Mouse (Mus musculus) cerebral cortex, adult 2 months (tissue): Measurements from ENCODE around the gene Lrrc23.

ENCODE experiments used
- WGBS: fragments of 180-500 bp; shearing (Covaris S2); methylation state at CpG from one replicate; pipeline ENCODE4 v1.1.7; 2018; 5-methylcytosine and 5-hydroxymethylcytosine counted together

Lrrc23 gene

DNA sequence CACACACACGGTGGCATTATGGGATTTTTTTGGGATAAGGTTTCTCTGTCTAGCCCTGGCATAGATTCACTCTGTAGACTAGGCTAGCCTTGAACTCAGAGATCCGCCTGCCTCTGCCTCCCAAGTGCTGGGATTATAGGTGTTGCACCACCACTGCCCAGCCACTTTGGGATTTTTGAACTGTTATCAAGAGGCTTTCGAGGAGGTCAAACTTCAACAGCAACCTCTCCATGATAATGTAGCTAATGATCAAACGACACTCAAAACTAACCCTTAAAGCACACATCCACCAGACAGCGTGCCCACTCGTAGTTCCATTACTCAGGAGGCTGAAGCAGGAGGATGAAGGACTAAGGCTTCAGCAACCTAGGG lies 28.4 kb upstream of the Lrrc23 start:
- 76% methylated on average over 6 of the region's 6 CpGs for WGBS

DNA sequence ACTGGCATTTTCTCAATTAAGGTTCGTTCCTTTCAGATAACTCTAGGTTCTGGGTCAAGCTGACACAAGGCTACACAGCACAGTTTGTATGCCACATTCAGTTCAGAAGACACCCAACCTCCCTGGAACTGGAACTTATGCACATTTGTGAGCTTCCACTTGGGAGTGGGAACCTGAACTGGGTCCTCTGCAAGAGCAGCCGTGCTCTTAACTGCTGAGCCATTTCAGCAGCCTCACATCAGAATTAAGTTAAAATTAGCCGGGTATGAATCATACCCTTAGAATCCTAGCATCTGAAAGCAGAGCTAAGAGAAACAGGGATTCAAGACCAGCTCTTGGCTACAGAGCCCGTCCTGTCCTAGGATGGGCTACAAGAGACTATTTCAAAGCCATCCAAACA lies 27.8 kb upstream of the Lrrc23 start:
- WGBS, result 36% methylated on average over 4 of the region's 4 CpGs

DNA sequence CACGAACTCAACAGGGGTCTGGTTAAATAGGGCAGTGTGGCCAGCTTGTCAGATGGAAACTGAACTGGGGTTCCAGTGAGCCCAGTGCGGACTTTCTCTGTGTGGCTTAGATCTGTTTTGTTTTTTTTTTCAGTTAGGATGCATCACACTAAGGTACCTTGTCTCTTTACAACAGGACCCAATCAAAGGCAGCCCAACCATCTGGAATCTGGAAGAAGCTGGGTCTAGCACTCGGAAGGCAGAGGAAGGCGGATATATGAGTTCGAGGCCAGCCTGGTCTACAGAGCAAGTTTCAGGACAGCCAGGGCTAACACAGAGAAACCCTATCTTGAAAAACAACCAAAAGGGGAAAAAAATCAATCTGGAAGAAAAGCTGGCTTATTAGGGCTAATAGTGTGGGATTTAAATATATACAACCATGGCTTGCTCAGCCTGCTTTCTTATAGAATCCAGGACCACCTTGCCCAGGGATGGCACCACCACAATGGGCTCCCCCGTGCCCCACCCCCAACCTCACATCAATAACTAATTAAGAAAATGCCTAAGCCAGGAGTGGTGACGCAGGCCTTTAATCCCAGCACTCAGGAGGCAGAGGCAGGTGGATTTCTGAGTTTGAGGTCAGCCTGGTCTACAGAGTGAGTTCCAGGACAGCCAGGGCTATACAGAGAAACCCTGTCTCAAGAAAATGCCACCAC lies 27.1 kb upstream of the Lrrc23 start:
- WGBS, result 63% methylated on average over 7 of the region's 7 CpGs

DNA sequence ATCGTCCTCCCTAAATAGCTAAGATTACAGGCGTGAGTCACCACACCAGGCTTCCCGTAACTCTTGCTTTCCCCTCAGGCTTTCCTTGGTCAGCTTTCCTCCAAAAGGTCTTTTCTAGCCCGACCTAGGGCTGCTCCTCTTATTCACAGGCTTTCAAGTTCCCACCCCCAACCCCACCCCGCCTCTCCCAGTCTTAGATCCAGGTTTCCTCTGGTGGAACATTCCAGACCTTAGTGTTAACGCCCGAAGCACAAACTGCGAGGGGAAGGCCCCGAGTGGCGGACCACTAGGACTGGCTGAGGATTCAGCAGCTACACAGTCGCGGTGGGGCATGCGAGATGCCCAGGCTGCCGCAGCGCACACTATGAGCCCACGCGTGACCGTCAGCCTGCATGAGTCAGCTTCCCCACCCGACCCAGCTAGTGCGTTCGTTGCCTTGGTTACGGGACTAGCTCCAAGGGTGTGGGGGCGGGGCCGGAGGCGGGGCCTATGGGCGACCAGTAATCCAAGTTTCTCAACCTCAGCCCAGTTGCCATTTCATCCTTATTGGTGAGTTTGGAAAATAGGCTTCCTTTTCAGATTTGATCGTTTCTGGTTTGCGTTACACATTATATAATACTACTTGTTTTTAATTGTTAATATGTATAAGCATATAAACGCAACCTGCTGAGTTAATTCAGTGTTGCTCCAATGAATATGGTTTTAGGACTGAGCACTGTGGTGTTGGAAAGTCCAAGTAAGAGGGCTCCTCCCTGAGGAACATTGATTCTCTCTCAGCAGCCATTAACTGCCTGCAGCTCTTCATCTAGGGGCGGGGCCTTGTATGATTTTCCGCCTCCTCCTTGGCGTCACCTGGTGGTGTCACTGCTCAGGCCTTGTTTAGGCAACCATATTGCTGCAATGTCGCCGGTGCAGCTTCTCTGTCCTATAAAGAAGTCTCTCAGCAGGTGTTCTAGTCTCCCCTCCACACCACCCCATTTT lies 26.1 kb upstream of the Lrrc23 start:
- 2% methylated on average over 34 of the region's 34 CpGs for WGBS

DNA sequence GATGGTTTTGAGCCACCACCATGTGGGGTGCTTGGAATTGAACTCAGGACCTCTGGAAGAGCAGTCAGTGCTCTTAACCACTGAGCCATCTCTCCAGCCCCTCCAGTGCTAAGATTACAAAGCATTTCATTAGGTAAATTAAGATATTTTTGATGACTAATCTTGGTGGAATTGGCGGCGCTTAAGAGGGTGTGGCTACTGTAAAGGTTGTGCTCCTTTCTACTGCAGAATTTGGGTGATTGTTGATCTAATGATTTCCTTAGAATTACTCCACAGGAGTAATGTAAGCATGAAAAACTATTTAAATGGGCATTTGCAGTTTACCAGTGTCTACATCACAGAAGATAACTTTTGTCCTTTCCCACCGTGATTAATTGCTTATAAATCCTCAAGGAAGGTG lies 24.8 kb upstream of the Lrrc23 start:
- 81% methylated on average over 3 of the region's 3 CpGs for WGBS

DNA sequence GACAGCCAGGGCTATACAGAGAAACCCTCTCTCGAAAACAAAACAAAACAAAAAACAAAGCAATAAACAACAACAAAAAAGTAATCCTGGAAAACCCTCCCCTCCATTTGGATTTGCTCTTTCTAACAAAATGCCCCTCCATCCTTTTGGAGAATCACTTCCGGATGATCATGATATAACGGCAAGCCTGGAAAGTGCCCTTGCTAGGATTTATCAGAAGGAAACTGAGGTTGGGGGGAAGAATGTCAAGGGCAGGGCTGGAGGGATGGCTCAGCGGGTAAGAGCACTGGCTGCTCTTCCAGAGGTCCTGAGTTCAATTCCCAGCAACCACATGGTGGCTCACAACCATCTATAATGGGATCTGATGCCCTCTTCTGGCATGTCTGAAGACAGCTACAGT lies 24.2 kb upstream of the Lrrc23 start:
- WGBS, result 94% methylated on average over 4 of the region's 4 CpGs

DNA sequence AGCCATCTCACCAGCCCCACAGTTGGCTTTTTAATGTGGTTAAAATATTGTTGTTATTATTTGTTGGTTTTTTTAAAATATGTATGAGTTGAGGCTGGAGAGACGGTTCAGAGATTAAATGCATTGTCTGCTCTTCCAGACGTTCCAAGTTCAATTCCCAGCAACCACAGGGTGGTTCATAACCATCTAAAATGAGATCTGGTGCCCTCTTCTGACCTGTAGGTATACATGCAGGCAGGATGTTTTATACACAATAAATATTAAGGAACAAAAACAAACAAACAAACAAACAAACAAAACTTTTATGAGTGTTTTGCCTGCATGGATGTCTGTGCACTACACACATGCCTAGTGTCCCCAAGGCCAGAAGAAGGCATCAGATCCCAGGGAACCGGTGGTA lies 23.5 kb upstream of the Lrrc23 start:
- 70% methylated on average over 3 of the region's 3 CpGs for WGBS

DNA sequence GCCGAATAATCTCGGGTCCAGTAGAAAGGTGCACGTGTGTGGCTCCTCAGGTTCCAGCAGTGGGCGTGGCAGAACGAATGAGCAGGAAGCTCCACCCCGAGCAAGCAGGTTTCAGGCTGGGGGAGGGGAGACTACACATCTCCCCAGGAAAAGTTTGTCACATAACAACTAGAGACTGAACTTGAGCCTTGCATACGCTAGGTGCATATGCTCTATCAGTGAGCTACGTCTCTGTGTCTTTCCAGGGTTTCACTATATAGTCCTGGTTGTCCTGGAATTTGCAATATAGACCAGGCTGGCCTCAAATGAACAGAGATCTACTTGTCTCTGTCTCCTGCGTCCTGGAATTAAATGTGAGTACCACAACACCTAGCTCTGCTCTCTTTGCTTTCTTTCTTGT lies 22.9 kb upstream of the Lrrc23 start:
- 31% methylated on average over 6 of the region's 9 CpGs for WGBS

DNA sequence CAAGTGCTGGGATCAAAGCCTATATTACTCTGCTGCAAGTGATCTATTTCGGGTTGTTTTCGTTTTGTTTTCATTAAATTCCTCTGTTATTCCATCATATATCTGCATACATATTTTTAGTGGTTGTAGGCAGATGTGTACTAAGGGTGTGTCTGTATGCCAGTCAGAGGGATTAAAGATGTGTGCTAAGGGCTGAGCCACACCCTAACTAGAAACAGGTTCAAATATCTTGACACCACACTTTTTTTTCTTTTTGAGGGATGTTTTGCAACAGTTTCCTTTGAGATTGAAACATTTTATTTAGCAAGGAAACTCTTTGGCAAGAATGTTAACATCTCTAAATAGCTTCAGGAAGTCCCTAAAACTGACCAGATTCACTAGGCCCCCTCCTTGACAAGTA lies 16.7 kb upstream of the Lrrc23 start:
- 63% methylated on average over 2 of the region's 2 CpGs for WGBS

DNA sequence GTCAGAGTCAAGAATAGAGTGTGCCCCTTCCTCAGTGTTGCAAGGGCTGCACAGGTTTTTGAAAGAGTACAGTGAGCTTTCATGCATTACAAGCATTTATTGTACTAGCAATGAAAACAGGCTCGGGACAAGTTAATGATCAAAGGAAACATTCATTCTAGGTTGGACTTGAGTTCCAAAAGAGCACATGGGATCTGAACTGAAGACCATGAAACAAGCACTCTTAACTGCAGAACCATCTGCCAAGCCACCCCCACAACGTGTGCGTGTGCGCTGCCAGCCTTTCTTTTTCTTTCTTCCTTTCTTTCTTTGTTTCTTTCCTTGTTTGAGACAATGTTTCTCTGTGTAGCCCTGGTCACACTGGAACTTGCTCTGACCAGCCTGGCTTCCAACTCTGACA lies 16.3 kb upstream of the Lrrc23 start:
- WGBS, result 29% methylated on average over 4 of the region's 4 CpGs

DNA sequence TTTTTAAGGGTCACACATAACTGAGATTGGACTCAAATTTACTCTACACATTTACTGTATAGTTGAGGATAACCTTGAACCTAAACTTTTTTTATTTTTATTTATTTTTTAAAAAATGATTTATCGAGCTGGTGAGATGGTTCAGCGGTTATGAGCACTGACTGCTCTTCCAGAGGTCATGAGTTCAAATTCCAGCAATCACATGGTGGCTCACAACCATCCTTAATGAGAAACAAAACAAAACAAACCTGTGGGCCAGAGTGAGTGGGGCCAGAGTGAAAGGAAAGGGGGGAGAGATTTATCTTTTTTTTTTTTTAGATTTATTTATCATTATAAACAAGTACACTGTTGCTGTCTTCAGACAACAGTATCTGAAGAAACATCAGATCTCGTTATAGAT lies 12.4 kb upstream of the Lrrc23 start:
- whole genome bisulfite sequencing, result 87% methylated on average over 3 of the region's 3 CpGs

DNA sequence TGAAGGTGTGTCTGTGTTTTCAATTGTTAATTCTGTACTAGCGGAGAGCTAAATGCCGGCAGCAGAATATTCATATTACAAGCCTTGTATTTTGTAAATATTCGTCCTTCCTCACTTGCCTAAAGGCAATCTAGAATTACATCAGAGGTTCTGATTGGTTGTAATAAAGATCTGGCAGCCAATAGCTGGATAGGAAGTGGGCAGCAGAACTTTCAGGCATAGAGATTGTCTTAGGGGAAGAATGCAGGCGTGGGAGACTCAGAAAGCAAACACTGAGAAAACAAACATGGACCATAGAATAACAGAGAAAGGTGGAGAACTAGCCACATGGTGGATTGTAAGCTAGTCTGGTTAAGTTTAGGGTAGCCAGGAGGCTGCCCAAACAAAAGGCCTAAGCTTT lies 10.6 kb upstream of the Lrrc23 start:
- WGBS, result 58% methylated on average over 4 of the region's 4 CpGs

DNA sequence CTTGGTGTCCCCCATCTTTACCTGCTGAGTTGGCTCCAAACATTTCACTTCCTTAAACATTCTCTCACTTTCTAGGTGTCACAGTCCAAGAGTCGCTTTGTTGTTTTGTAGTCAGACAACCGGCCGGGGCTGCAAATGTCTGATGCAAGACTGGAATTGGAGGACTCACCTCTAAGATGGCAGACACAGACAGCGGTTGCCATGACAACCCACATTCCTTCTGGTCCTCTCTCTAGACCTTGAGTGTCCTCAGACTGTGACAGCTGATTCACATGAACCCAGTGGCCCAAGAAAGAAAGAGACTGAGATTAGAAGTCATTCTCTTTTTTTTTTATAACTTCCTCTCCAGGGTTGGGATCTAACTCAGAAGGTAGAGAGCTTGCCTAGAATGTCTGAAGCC lies 10.0 kb upstream of the Lrrc23 start:
- 84% methylated on average over 4 of the region's 4 CpGs for WGBS

DNA sequence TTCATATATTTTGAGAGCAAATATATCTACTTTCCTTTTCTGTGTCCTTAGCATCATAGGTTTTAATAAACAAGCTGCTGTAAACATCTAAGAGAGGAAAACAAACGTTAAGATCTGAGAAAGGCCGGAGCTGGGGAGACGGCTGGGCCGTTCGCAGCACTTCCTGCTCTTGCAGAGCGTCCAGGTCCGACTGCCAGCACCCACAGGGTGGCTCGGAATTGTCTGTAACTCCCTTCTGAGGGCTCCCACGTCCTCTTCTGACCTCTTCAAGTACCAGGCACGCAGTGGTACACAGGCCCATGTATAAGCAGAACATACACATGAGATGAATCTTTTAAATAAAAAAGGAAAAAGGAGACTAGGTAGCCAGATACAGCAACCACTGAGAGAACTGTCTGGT lies 8.2 kb upstream of the Lrrc23 start:
- WGBS, result 75% methylated on average over 10 of the region's 10 CpGs

DNA sequence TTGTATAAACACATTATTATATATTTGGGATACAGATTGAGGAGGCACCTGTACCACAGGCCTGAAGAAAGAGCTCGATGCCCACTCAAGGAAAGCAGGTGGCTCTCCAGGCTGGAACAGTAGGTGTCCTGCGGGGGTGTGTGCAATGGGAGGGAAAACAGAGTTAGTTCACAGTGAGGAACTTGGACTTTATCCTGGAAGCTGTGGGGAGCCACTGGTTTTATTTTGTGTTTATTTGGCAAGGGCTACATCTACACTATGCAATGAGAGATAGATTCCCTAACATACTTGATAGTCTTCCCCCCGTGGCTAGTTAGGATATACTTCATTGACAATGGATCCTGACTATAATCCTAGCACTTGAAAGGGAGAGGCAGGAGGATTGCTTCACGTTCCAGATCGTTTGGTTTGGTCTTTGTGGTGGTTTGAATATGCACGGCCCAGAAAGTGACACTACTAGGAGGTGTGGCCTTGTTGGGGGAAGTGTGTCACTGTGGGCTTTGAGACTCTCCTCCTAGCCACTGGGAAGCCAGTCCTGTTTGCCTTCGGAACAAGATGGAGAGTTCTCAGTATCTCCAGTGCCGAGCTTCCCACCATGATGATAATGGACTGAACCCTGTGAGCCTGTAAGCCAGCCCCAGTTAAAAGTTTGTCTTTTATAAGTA lies 7.4 kb upstream of the Lrrc23 start:
- 38% methylated on average over 8 of the region's 8 CpGs for WGBS

DNA sequence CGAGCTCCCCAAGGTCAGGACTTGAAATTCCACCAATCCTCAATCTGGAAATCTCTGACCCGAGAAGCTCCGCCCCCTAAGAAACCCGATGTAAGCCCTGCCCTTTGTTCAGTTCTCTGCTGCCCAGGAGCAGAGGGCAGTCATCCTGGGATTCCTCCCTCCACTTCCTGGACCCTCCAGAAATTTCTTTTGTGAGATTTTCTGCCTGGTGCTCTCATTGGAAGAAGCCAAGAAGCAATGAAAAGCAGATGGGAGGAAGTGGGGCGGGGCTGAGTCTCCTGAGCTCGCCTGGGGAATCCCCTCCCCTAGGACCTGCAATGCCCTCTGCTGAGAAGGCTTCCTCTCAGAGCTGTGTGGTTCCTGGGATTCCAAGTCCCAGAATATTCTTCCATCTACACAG lies 2.9 kb upstream of the Lrrc23 start:
- WGBS, result 27% methylated on average over 6 of the region's 6 CpGs

DNA sequence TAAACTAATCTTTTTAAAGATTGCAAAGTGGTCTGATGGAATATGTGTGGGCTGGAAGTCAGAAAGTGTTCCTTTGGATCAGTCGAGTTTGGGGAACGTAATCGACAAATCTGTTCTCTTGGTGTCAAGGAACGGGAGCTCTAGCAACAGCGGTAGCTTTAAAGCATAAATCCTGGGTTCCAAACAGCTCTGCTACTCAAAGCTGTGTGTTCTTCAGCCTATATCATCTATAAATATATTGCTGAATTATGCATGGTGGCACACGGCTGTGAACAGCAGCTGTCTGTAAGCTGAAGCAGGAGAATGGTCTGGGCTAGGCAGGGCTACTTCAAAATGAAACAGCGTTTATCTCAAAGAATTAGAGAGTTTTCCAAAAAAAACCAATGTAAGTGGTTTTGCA lies 1.4 kb upstream of the Lrrc23 start:
- 55% methylated on average over 7 of the region's 7 CpGs for WGBS

DNA sequence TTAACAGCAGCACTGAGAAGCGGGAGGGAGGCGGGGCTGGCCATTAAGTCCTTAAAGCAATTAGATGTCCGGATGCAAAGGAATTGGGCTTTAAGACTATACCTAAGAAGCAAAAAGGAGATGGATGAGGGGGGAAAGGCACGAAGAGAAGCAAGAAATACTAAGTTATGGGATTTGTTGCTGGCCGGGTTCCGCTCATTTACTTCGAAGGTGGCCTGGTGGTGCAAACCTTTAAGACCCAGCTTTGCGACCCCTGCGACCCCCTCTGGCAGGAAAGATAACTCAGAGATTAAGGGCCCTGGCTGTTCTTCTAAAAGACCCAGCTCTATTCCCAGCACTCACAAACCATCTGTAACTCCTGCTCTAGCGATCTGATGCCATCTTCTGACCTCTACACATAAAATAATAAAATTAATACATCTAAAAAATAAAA lies 473 bp upstream of the Lrrc23 start:
- WGBS, result 17% methylated on average over 10 of the region's 10 CpGs

DNA sequence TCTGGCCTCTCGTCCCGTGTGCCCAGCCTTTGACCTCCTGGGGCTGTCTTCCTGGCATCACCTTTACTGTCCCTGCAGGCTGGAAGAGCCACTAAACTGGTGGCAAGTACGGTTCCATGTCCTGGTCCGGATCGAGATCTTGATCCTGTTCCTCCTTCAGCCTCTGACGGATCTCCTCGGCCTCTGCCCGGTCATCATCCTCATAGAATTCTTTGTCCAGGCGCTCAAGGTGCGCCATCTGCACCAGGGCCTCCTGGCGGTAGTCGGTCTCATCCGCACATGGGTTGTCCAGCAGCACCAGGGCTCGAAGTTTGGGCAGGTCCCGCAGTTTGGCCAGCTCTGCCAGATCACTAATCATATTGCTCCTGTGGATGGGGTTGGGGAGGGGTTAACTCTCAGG lies 9.0 kb downstream of the Lrrc23 start:
- 94% methylated on average over 15 of the region's 15 CpGs for WGBS

DNA sequence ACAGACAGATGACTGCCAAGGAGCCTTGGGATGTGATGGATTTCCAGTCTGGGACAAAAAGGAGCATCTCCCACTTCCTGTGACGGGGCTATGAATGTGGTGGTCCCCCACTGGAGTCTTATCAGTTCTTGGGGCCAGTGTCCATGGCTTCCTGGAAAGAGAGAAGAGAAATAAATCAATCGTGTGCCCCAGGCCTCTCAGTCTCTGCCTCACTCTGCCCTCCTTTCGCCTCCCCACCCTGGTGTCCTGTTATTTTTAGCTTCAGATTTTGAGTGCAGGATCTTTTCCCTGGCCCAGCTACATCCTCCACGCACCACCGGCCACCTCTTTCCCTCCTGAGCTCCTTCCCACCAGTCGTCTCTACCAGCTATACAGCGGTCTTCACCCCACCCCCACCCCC lies 9.5 kb downstream of the Lrrc23 start:
- 52% methylated on average over 7 of the region's 7 CpGs for WGBS

DNA sequence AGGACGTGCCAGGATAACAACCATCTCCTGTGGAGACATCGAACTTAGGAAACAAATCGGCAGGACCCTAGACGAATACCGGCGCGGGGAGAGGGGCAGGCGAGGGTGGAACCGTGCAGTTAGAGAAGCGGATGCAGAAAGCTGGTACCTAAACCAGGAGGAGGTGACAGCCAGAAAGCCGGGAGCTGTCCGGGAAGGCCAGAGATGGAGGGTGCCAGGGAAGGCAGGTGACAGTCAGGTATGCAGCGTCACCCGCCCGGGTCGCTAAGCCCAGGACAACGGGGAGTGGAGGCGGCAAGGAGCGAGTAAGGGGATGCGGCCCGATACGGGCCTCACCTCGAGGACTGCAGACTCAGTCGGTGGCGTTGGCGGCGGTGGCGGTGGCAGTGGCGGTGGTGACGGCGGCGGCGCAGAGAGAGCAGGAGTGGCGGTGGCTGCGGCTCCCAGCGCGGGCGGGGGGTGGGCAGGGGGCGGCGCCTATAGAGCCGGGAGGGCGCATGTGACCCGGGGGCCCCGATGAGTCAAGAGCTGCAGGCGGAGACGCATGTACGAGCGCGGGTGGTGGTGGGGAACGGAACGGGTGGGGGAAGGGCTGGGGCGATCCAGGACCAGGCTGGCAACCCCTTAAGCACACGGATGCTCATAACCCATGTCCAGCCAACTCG lies 10.3 kb downstream of the Lrrc23 start, which contains the start of gene Eno2:
Eno2 (minus strand) TSS at position 573 of the 665 bp plus-strand sequence.
- under 1% methylated on average over 54 of the region's 54 CpGs for WGBS

DNA sequence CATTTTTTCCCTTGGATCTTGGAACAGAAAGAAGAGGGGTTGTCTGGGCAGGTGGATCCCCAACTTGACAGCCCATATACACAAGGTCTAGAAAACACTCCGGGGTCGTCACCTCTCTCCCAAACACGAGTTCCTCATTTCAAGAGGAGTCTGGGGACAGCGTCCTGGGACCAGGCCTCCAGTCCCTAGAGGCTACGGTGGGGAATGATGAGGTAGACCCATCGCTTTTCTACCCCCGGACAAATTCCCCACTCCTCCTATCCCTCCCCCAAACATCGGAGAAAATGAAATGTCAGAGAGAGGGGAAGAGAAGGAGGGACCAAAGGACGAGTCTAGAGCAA lies 10.9 kb downstream of the Lrrc23 start:
- 10% methylated on average over 9 of the region's 9 CpGs for WGBS
